Mouse (Mus musculus) A20 (cell line): ENCODE results near the gene Dclk2.

Experiments
- DNase-seq: peaks from one replicate; pipeline ENCODE4 v3.0.0-alpha.2; 2011; ENCODE audit warnings: low read depth, low spot score

The Dclk2 gene

DNA sequence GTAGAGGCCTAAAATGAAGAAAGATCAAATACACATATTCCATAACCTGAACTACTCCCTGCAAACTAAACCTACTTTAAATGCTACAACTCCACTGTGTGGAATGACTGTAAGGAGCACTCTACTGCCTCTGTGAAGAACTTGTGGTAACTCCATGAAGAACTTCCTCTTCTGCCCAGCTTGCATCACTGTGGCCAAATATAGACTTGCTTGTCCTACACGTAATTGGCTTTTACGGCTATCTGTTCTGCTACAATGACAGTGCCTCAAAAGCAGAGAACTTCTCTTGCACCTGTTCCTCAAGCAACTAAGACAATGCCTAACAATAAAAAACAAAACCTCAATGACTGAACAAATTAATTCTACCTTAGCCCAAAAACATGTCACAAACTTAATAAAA lies 26.2 kb downstream of the Dclk2 start:
- peak; percentile 50 for DNase-seq

DNA sequence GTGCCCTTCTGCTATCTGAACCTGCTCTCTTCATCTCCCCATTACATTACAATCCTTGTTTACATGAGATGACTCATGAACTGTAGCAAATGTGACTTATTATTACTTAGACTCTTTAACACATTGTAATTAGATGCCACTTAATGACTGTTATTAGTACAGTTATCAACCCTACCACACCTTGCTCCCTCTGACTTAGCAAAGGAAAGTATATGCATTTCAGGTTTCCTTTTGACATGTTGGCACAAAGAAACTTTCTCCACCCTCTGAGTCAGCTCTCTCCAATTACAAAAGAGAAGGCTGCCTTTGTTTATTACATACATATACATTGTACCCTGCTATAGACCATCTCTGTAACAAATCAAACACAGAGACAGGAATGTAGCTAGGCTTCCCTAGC lies 33.1 kb downstream of the Dclk2 start:
- DNase-seq: no peak

DNA sequence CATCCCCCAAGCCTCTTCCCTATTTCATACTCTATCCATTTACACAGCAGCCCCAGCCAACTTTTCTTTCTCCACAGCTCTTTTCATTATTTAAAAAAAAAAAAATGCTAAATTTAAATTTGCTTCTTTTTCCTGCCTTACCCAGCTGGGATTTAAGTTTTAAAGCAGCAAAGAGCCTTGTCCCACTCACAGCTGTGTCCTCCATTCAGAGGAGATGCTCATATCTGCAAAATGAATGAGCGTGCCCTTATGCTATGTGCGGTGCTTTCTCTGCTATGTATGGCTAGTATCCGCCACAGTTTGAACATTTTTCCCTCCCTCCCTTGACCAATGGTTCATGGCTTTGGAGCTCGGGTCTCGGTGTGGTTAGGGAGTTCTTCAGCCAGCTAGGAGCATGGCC lies 35.5 kb downstream of the Dclk2 start:
- no peak for DNase-seq

DNA sequence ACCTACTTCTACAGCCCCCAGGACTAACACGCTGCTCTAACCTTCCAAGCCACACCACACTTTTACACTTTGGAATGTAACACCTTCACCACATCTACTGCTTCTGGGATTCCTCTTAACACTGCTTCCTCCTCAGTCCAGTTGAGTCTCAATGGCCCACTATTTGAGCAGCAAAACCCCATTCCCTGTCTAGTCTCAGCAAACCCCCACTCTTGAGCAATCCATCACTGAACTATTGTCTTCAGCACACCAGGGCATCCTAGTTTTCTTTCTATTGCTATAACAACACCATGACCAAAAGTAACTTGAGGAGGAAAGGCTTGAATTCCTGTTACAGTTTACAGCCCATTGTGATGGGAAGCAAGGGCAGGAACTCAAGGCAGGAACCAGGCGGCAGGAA lies 36.2 kb downstream of the Dclk2 start:
- DNase-seq: no peak

DNA sequence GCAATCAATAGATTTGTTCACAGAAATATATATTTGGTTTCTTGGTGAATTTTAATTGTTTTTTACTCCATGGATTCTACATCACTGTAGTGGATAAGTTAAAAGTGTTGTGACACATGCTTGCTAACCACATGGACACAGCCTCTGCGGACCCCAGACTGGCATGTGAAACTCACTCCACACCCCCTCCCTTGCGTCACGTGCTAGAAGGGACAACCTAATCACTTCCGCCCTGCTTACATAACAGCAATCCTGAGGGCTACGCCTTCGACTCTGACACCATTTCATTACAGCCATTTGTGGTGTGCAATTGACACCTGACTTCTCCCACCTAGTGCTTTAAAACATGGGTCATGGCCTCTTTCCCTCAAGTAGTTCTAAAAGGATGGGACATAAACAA lies 36.7 kb downstream of the Dclk2 start:
- no peak for DNase-seq

DNA sequence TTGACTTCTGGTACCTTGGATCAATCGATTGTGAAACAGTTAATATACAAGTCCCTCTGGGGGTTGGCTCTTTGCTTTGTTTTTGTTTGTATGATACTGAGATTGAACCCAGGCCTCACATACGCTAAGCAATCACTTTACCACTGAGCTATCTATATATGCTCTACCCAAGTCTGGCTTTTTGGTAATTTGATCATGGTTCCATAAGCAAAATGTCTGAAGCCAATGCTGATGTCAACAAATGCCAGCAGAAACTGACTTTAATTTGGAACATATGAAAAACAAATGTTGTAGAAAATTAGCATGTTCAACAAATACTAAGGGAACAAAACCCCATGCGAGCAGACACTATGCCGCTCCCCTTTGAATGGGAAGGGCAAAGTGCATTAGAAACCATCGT lies 44.7 kb downstream of the Dclk2 start:
- DNase-seq: no peak

DNA sequence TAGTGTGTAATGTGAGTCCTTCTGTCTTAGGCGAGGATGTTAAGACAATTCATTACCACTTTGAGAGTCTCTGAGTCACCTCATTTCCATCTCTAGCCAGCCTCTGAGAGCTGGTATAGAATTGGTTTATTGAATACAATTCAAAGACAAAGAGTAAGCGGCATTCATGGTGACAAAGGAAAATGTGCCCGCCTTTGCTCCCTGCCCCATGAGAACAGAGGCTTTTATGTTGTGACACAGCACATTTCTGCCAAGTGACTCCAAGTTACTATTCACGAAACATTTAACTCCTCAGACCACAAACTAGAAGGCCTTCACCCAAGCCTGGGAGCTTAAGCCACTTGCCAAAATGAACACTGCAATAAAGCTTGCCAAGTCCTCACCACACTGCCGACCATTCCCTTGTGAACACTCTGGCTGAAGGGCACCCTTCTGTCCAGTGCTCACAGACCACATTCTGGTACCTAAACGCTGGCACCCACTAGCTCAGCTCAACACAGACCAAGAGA lies 47.5 kb downstream of the Dclk2 start:
- no peak for DNase-seq

DNA sequence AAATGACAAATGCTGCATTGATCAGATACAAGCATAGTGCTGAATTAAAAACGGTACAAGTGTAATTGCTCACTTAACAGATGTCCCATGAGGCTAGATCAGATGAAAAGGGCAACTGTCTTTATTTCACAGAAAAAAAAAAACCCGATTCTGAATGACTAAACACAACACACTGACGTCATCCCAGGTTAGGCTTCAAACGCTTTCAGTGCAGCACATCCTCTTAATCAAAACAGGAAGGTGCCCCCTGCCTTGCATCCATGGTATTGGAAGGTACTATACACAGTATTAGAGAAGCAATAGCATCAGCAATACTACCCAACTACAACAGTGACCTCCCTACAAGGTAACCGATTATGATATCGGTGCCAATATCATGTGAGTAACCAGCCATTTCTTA lies 49.7 kb downstream of the Dclk2 start:
- no peak for DNase-seq

DNA sequence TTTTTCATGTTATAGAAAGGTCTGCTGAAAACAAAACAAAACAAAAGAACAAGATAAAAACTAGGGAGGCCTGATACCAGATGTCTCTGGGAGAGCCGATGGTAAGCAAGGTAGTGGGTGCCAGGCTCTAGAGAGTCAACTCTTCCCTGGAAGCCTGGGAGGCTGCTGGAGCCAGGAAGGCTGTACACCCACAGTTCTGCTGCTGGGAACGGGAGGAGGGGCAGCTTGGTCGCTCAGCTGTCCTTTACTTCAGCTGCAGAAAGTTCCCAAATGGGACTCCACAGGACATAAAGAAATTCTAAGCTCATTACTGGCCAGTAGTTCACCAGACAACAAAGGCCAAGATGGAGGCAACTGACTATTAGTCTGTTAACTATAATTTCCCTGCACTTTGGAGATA lies 50.2 kb downstream of the Dclk2 start:
- no peak for DNase-seq

DNA sequence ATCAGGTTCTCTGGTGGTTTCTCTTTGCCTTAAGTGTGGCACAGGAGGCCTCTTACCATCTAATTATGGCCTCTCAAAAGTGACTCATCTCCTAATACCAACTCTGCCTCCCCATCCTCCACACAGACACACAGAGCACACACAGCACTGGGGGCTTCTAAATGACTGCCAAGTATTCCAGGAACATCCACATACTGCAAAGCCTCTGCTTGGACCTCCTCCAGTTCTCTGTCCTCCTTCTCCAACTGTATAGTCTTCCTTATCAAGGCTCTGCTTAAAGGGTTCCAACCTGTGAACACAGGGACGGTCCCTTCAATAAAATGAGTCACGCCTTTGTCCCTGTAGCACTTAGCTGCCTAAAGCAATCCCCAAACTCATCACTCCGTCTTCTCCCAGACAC lies 51.9 kb downstream of the Dclk2 start:
- no peak for DNase-seq

DNA sequence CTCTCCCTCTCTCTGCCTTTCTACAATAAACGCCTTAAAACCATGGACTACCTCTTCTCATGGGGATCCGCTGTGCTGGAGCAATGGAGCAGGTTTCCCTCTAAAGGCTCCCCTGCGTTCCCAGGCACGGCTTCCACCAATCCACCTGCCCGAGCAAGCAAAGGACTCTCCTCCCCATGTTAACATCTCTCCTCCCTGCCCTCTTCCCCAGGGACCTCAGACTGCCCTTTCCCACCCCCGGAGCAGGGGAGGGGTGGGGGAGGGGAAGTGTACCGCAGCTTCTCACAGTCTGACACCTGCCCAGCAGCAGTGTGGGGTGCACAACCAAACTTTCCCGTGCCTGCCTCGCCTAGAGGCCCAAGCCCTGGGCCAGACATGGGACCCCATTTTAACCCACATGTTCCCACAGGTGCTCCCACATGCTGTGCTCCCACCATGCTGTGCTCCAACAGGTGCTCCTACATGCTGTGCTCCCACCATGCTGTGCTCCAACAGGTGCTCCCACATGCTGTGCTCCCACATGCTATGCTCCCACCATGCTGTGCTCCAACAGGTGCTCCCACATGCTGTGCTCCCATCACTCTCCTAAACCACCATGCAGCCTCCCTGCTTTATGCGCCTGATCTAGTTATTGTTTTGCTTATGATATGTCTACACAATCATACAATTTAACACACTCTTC lies 57.2 kb downstream of the Dclk2 start:
- no peak for DNase-seq

DNA sequence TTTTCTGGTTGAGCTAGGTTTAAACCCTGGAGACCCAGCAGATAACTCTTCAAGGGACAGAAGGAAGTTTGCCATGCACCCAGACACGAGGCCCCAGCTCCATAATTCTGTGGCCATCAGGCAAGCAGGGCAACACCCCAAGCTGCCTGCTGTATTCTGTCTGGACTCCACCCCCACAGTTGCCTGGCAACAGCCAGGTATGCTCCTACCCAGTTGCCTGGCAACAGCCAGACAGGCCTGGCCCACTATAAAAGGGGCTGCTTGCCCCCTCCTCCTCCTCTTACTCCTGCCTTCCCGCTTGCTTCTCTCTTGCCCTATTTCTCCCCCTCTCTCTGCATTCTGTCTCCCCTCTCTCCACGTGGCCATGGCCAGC lies 57.7 kb downstream of the Dclk2 start:
- no peak for DNase-seq

DNA sequence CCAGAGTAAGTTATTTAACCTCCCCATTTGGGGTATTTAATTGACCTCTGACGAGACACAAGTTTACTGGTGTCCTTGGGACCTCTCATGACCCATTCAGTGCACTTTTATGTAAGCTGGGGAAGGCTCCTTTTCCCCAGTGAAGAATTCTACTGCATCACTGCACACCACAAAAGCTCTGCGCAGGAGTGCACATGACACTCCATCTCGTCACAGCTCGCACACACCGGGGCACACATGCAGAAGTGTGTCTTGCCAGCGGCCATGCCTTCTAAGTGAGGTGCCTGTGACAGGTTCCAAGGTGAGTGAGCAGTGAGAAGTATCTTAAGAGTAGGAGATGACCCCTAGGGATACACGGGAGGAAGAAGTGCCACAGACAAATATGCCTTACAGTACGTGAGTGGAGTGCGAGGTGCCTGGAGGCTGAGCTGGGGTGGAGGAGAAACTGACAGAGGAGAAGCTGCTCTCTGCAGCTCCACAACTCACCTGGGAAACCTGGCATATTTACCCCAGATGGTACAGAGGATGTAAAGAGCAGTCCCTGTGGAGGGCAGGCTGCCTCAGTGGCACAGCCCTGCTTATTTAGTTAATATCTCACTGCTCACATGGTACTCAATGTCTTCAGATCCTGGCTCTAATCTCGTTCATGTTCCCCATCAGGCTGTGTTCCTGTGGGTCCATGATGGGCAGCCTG lies 58.3 kb downstream of the Dclk2 start:
- DNase-seq: no peak

DNA sequence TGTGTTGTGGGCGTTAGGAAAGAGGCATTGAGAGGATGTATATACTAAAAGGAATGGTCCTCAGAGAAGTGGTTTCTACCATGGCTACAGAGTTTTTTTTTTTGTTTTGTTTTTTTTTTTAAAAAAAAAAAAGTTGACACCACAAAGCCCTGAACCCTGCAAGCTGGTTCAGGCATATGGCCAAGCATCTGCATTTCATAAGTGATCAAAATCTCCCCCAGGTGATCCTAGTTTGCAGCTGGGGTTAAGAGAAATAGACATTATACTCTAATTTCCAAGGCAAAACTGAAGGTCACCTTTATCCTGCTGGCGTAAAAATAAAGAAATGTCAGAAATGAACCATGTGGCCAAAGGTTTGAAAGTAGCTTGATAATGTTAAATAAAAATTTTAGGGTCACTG lies 60.9 kb downstream of the Dclk2 start:
- no peak for DNase-seq

DNA sequence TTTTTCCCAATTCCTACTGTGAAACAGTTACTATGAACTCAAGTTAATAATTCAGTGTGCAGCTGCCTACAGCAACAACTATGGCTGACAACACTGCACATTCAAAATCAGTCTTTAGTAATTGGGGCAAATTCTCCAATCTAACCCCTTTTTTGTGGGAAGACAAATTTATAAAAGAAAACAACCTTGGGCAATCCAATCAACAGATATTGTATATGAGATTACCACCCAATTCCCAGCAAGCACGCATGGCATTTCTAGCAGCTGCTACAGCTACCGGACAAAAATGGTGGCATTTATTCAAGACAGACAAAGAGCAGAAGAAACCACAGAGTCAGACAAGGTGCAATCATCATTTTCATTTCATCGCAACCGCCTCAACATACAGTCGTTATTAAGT lies 62.0 kb downstream of the Dclk2 start:
- no peak for DNase-seq

DNA sequence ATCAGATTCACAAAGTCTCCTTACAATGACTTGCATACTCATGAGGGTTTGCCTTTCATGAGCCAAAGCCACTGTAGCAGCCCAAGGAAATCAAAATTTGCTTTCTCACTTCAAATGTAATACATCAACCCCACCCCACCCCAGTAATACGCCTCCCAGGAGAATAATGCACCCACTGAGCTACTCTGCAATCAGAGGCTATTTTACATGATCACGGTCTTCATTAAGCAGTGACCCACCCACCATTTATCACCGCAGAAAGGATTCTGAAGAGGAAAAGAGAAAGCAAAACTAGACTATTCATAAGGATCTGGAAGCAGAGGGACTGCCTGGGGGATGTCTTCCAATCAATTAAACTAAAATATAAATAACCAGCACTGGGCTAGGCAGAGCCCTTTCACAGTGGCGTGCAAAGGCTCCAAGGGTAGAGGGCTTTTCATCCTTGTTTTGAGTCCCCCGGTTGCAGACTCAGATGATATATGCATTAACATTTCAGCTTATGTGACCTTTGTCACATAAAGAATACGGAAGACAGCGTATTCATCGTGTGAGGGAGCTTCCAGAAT lies 62.7 kb downstream of the Dclk2 start:
- no peak for DNase-seq

DNA sequence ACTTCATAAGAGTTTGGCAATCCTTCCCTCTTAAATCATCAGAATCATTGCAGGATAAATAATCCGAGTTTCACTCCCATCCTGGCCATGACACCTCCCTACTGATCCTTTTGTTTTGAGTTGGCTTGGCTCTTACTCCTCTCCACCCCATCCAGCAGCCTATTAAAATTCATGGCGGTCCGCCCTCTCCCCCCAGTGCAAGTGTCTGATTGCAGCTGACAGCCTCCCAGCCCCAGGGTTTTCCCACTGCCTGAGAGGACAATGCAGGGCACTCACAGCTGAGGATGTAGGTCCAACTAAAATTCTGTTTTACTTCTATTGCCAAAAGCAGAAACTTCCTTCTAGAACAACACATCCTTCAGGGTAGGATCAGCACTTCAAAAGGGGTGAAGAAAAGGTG lies 67.8 kb downstream of the Dclk2 start:
- no peak for DNase-seq

DNA sequence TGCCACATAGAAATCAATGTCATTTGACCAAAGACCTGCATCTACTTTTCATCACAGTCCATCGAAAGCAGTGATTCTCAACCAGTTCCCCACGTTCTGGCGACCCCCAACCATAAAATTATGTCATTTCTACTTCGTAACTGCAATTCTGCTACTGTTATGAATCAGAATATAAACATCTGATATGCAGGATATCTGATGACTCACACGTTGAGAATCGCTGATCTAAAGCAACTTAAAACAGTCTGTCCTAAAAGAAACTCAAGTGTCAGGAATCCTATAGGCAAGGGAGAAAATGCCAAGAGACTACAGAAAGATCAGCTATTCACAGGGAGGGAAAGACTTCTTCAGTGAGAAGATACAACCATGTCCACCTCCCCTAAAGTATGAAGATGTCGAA lies 69.5 kb downstream of the Dclk2 start:
- DNase-seq: no peak

DNA sequence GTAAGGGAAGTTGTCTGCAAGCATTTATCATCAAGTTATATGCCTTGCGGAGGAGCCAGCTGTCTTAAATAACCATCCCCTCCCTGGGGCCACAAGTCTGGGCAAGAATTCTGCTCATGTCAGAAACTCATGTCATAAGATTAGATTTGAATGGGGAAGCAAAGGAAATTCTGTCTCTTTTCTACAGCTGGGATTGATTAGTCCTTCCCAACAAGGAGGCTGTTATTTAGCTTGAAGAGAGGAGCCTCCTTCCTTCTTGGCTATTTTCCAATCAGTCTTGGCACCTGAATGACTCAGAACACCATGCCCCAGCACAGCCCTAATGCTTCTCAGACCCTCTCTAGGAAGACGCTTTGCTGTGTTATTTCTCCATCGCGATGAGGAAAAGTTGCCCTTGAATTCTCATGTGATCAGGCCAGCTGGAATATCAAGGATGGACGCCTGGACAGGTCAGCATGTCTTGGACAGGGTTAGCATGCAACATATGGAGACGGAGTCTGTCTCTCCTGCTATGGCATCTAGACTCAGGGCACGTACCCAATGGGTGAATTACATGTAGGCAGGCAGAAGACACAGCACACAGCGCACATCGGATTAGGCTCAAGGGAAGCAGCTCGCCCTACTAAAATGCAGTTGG lies 70.1 kb downstream of the Dclk2 start:
- DNase-seq: no peak

DNA sequence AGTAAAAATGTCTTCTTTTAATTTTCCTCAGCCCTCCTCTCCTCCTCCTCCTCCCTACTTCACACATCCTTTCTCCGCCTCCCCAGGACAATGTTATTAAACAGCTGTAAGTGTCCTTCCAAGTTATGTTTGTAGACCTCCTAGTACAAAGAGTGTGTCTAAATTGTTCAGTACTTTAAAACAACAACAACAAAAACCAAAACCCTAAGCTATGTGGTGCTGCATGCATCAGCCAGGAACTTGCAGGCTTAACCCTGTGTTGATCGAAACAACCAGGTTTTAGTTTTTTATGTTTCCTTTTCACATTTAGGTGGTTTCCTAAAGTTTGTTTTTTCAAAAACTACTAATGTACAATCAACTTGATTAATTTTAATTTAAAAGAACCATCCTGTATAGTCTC lies 71.3 kb downstream of the Dclk2 start:
- DNase-seq: no peak

DNA sequence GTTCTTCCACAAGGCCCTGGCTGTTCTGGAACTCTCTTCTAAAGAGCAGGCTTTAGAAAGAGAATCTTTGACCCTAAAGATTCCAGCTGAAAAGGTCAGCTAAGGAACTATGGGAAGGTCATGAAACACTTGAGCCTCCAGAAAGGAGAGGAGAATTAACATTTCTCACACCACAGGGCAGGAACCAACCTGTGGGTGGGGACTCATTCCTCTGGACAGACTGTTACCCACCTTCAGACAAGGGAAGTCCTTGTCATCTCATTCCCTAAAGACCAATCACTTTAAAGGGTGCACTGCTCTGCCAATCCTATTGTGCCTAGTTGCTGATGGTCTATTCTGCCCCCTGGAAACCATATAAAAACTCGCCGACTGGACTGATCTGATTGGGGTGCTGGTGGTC lies 73.1 kb downstream of the Dclk2 start:
- DNase-seq: no peak

DNA sequence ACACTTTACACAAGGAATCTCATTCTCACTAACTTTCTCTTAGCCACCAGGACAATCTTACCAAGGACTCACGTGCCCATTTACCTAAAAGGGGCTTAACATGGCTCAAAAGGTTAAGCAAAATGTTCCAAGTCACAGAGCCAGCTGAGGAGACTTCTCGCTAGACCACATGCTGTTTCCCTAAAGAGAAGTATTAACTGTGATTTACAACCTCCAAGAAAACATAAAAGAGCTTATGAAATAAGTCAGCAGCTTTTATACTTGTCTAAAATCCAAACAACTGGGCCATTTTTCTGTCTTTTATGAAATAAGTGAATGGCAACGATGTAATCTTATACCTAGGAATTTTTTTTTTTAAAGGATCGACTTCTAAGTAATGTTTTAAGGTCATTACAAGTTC lies 74.6 kb downstream of the Dclk2 start:
- DNase-seq: no peak

DNA sequence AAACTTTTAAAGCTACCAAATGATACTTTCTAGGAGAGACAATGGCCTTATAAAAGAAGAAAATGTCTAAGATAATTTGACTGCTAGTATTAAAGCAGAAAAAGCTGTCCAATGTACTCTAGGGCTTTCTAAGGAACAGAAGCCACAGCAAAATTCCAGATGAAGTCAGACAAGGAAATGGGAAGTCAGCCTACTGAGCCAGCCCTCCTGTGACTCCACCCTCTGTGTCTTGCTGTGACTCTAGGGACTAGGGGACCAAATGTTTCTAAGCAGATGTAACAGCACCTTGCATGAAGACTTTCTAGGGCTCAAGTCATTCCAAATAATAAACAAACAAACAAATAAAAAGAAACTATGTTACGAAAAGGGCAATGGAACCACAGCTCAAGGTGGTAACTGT lies 75.1 kb downstream of the Dclk2 start:
- DNase-seq: peak; percentile 10
